Mouse (Mus musculus) heart, embryonic 12.5 days (tissue): ENCODE results near the gene Pex14. TPM values are rescaled to one million over a fixed set of nuclear protein-coding genes. Genes with fewer than 3 reads are reported as not detected.
A peak's percentile ranks its signal among the peaks of the same experiment; 100 is the strongest.

Experiments used
- ATAC-seq: fragments of 200-750 bp; cut with Nextera tagmentation; 2 replicates; pipeline ENCODE4 v1.8.0; 2017; ENCODE audit warnings: moderate TSS enrichment, moderate library complexity; ENCODE audit not compliant: insufficient number of reproducible peaks, low FRiP score
- H3K27ac ChIP-seq: fragments of 300-500 bp; sonication (generic); 2 replicates; pipeline ENCODE4 v1.5.1; 2016; ENCODE audit warnings: mild to moderate bottlenecking, moderate library complexity; ENCODE audit not compliant: poor library complexity, severe bottlenecking
- H3K27me3 ChIP-seq: fragments of 300-500 bp; sonication (generic); replicated peaks from 2 replicates; pipeline ENCODE4 v1.6.1; 2016; ENCODE audit warnings: mild to moderate bottlenecking, moderate library complexity
- H3K36me3 ChIP-seq: fragments of 300-500 bp; sonication (generic); 2 replicates; pipeline ENCODE4 v1.6.1; 2016; ENCODE audit warnings: mild to moderate bottlenecking, moderate library complexity
- H3K4me1 ChIP-seq: fragments of 300-500 bp; sonication (generic); replicated peaks from 2 replicates; pipeline ENCODE4 v1.6.1; 2016; ENCODE audit warnings: mild to moderate bottlenecking
- H3K4me2 ChIP-seq: fragments of 300-500 bp; sonication (generic); 2 replicates; pipeline ENCODE4 v1.6.1; 2016; ENCODE audit warnings: mild to moderate bottlenecking, moderate library complexity
- H3K4me3 ChIP-seq: fragments of 300-500 bp; sonication (generic); 2 replicates; pipeline ENCODE4 v1.5.1; 2016; ENCODE audit warnings: mild to moderate bottlenecking
- H3K9ac ChIP-seq: fragments of 300-500 bp; sonication (generic); 2 replicates; pipeline ENCODE4 v1.6.1; 2016; ENCODE audit warnings: mild to moderate bottlenecking, moderate library complexity
- H3K9me3 ChIP-seq: fragments of 300-500 bp; sonication (generic); replicated peaks from 2 replicates; pipeline ENCODE4 v1.6.1; 2016; ENCODE audit warnings: mild to moderate bottlenecking, moderate library complexity
- WGBS: fragments of 180-500 bp; shearing (Covaris S2); methylation state at CpG from one replicate; pipeline ENCODE4 v1.1.7; 2016; 5-methylcytosine and 5-hydroxymethylcytosine counted together
- polyA plus RNA-seq: library from polyadenylated mRNA; unstranded; fragments of >200 nt; fragmentation: Nextera tagmentation; extraction: Ambion mirVana; gene quantifications from 2 replicates; pipeline ENCODE4 v1.2.1, GENCODE M21; 2016

Pex14 gene
- polyA plus RNA-seq, 1 experiment from 2014 or later: 44.3 TPM

DNA sequence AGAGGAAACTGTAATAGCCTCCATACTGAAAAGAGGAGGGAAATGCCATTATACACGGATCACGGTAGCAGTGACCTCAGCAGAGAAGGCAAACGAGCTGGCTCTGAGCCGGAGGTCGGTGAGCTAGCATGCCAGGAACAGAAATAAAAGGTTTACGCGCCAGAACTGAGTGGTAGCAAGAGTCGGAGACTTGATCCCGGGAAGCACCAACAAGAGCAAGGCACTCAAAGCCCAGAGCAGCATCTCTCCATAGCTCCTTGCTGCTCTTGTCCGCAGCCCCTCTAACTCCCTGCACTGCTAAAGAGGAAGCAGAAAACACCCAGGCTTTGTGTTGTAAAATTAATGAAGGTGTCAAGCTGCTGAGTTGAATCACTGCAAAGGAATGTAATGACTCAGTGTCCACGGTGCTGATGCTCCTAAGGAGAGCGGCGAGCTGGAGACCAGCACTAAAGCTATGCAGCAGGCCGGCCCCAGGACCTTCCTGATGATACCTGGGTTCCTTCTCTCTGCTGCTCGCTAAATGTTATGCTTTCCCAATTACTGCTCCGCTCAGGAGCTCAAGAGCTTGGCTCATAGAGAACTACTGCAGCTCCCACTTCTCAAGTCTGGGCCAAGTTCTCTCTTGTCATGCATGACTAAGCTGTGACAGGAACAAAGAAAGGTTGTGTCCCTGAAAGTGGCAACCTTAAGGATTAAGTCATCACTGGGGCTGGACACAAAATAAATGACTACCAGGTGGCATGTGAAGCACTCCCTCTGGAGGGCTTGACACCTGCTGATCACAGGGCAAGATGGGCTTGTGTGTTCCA lies 50.1 kb downstream of the Pex14 start:
- Histone ChIP-seq H3K36me3 (no peaks in the 10 kb centered on the region), H3K4me1 (peaks cover 54% of the 10 kb centered on the region), H3K4me3 (no peak overlapping the region), H3K4me2 (peak overlapping the region; percentile 56), H3K9me3 (no peaks in the 10 kb centered on the region), H3K27ac (peak overlapping the region; percentile 88), H3K27me3 (no peaks in the 10 kb centered on the region), H3K9ac (peak overlapping the region; percentile 62)
- ATAC-seq: peak; percentile 67
- WGBS: 17% methylated on average over 16 of the region's 16 CpGs

DNA sequence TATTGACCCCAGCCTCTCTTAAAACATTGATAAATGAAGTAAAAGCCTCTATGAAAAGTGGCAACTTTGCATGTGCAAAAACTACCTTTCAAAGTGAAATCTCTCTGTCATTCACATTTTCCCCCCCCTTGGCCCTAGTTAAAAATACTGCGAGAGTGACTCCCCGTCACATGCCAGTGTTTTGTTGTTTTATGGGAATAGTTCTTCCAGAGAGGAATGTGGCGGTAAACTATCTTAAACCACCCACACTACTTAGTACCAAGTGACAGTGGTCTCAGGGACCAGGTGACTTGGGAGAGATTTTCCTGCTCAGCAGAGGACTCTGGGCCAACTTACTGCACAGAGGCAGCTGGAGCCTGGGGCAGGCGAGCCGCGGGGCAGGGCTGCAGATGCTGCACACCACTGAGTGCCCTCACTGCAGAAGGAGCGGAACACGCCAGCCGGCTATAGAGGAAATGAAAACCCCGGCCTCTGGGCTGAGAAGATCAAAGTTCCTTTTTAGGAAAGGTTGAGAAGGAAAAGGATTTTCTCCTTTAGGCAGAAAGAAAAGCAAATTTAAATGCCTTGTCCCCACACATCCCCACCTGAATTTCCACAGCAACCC lies 50.9 kb downstream of the Pex14 start:
- Histone ChIP-seq H3K4me3 (no peak overlapping the region), H3K36me3 (no peaks in the 10 kb centered on the region), H3K27ac (peak overlapping the region; percentile 88), H3K4me2 (peak overlapping the region; percentile 56), H3K9me3 (no peaks in the 10 kb centered on the region), H3K27me3 (no peaks in the 10 kb centered on the region), H3K9ac (peak overlapping the region; percentile 62), H3K4me1 (peaks cover 54% of the 10 kb centered on the region)
- WGBS: 35% methylated on average over 10 of the region's 10 CpGs
- no peak for ATAC-seq

DNA sequence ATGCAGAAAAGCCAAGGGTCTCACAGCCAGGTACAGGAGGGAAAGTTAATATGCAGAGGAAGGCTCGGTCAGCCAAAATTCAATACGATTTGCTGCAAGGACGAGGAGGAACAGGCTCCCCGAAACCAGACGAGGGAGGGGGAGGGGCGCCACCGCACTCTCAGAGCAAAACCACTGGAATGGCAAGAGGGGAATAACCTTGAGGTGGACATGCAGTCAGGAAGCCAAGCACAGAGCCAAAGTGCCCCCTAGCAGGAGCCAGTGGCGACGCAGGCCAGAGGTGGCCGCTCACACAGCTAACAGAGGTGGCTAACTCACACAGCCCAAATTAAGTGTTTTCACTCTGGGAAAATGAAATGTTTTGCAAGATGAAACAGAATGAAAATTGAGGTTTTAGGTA lies 52.3 kb downstream of the Pex14 start:
- Histone ChIP-seq H3K9ac (0 out of 2 replicates have a peak overlapping the region, but pooled peaks have one; percentile 27), H3K4me2 (peak overlapping the region; percentile 54), H3K9me3 (no peaks in the 10 kb centered on the region), H3K4me1 (peaks cover 54% of the 10 kb centered on the region), H3K36me3 (no peaks in the 10 kb centered on the region), H3K4me3 (no peak overlapping the region), H3K27me3 (no peaks in the 10 kb centered on the region), H3K27ac (0 out of 2 replicates have a peak overlapping the region, but pooled peaks have one; percentile 85)
- ATAC-seq: no peak
- 7% methylated on average over 10 of the region's 10 CpGs for WGBS

DNA sequence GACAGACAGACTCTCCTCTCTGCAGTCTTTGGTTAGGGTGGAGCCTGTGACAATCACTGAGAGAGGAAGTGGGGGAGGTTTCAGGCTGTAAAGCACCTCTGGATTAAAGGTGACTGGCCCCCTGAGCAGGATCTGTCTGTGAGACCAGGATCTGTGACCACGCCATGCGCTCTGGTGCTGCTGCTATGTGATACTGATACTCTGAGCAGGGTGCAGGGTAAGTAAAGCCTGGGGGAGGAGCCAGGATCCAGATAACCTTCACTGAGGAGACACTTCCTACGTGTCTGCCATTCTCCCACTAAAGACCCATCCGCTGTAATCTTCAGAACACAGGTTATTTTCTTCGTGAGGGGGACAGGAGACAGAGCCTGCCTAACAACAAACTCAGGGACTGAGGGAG lies 53.8 kb downstream of the Pex14 start:
- Histone ChIP-seq H3K4me1 (peaks cover 52% of the 10 kb centered on the region), H3K9me3 (no peaks in the 10 kb centered on the region), H3K4me3 (no peak overlapping the region), H3K36me3 (peaks cover 4% of the 10 kb centered on the region; the same call in 1 of the 2 replicates), H3K9ac (no peak overlapping the region; the same call in 1 of the 2 replicates), H3K4me2 (peak overlapping the region; percentile 10; the same call in 1 of the 2 replicates), H3K27me3 (no peaks in the 10 kb centered on the region), H3K27ac (peak overlapping the region; percentile 85)
- ATAC-seq: 0 out of 2 replicates have a peak, but pooled peaks have one; percentile 38
- WGBS: 17% methylated on average over 5 of the region's 5 CpGs

DNA sequence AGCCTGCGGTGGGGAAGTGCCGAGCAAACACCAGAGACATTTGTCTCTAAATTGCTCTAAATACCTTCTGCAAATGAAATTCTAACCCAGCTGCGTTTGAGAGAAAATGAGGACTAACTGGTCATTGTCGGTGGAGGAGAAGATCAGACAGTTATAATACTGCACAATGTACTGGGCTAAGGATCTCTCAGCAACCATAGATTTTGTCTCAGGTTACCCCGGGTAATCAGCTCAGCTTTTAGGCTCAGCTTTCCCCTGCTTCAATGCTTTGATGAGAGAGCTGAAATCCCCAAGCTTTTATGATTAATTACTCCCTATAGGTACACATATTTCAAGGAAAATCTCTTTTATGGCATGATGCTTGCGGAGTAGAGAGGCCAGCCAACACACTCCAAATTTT lies 59.4 kb downstream of the Pex14 start:
- H3K36me3 ChIP-seq: peaks cover 11% of the 10 kb centered on the region; the same call in 1 of the 2 replicates
- no peak overlapping the region for H3K9ac ChIP-seq
- WGBS: 84% methylated on average over 6 of the region's 6 CpGs
- ATAC-seq: no peak
- no peak overlapping the region for H3K4me2 ChIP-seq
- peaks cover 11% of the 10 kb centered on the region for H3K4me1 ChIP-seq
- H3K27me3 ChIP-seq: no peaks in the 10 kb centered on the region
- no peak overlapping the region for H3K27ac ChIP-seq
- H3K9me3 ChIP-seq: no peaks in the 10 kb centered on the region
- no peak overlapping the region for H3K4me3 ChIP-seq

DNA sequence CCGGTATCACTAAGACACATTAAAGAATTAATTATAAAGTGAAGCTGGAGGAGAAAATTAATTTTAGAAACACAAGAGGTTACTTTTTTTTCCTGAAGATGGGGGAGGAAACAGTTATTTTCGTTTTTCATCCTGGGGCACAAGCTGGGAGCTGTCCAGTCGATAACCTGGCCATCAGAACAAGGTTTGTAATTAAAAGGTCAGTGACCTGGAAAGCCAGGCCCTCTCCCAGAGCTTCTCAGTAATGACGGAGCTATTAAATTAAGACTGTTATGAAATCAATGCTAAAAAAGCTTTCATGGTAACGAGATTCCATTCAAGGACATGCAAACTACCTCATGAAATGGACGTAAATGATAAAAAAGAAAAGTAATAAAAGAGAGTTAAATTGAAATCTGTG lies 62.0 kb downstream of the Pex14 start:
- H3K36me3 ChIP-seq: peaks cover 11% of the 10 kb centered on the region; the same call in 1 of the 2 replicates
- H3K4me3 ChIP-seq: no peak overlapping the region
- no peaks in the 10 kb centered on the region for H3K9me3 ChIP-seq
- H3K27me3 ChIP-seq: no peaks in the 10 kb centered on the region
- H3K27ac ChIP-seq: no peak overlapping the region
- no peak overlapping the region for H3K9ac ChIP-seq
- 62% methylated on average over 6 of the region's 6 CpGs for WGBS
- no peak overlapping the region for H3K4me2 ChIP-seq
- peaks cover 7% of the 10 kb centered on the region for H3K4me1 ChIP-seq
- no peak for ATAC-seq

DNA sequence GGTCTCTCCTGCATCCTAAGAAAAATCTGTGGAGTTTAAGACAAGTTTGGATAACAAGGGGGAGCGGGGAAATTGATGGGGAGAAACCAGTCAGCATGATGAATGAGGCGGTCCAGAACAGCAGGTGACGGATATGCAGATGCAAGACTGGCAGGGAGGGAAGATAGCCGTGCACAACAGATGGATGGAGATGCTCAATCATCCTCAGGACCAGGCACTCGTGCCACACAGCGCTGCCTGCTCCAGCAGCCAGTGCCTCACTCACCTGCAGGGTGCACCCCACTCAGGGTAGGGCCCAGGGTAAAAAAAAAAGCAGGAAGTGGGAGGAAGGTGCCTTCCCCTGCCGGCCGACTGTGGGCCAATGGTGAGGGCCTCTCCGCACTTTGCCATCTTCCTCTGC lies 63.1 kb downstream of the Pex14 start:
- ATAC-seq: no peak
- Histone ChIP-seq H3K9me3 (no peaks in the 10 kb centered on the region), H3K4me1 (peaks cover 7% of the 10 kb centered on the region), H3K36me3 (peaks cover 11% of the 10 kb centered on the region; the same call in 1 of the 2 replicates), H3K4me2 (no peak overlapping the region), H3K4me3 (no peak overlapping the region), H3K27me3 (no peaks in the 10 kb centered on the region), H3K9ac (no peak overlapping the region), H3K27ac (no peak overlapping the region)
- WGBS: 60% methylated on average over 9 of the region's 9 CpGs

DNA sequence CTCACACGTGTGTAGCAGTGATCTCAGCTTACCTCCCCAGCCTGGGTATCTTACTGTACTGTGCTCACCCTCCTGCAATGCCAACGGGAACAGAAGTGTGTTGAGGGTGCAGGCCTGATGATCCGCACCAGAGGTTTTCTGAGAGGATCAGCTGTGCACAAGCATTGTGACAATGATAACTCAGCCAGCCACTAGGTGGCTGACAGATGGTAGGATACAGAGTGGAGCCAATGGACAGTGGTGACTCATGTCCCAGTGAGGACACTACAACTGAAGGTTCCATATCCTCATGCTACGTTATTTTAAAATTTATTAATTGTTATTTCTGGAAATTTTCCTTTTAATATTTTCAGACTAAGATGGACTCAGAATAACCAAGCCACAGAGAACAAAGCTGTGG lies 68.2 kb downstream of the Pex14 start:
- H3K4me2 ChIP-seq: no peak overlapping the region
- WGBS: 77% methylated on average over 4 of the region's 4 CpGs
- no peak overlapping the region for H3K9ac ChIP-seq
- no peak overlapping the region for H3K27ac ChIP-seq
- ATAC-seq: no peak
- no peaks in the 10 kb centered on the region for H3K27me3 ChIP-seq
- peaks cover 6% of the 10 kb centered on the region; the same call in 1 of the 2 replicates for H3K36me3 ChIP-seq
- no peak overlapping the region for H3K4me3 ChIP-seq
- no peaks in the 10 kb centered on the region for H3K9me3 ChIP-seq
- peaks cover 10% of the 10 kb centered on the region for H3K4me1 ChIP-seq

DNA sequence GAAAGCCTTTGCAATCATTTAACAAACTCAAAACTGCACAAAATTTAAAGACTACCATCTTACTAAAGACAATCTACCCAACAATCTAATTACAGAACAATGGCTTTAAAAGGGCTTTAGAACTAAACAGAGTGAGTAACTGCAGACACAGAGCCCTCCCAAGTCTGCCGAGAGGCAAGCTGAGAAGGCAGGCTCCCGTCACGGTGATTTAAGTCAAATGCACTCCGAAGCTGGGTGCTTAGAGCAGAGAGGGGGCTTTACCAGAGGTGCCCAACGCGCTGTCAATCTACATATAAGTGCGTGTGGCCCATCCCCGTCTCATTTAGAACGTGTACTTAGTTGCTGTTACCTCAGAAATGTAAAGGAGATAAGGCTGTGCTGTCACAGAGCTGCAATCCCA lies 72.1 kb downstream of the Pex14 start:
- H3K36me3 ChIP-seq: peaks cover 4% of the 10 kb centered on the region; the same call in 1 of the 2 replicates
- no peaks in the 10 kb centered on the region for H3K9me3 ChIP-seq
- H3K27me3 ChIP-seq: no peaks in the 10 kb centered on the region
- no peak overlapping the region for H3K27ac ChIP-seq
- no peak overlapping the region for H3K4me3 ChIP-seq
- H3K4me1 ChIP-seq: peaks cover 10% of the 10 kb centered on the region
- ATAC-seq: no peak
- H3K4me2 ChIP-seq: no peak overlapping the region
- H3K9ac ChIP-seq: no peak overlapping the region
- WGBS: 64% methylated on average over 9 of the region's 9 CpGs

DNA sequence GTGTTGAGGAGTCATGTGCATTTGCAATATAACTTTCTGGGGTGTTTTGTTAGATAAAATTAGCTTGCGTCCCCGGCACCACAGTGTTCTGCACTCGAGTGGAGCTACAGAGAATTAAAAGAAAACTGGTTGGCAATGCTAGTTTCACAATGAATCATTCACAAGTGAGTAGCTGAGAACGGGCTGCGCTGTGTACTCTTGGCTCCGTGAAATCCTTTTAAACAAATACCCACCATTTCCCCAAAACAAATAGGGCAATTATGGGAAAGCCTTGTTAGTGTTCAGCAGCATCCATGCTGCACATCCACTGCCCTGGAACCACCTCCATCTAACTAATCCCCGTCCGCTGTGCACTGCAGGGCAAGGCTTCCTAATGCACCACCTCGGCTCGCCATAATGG lies 74.4 kb downstream of the Pex14 start:
- 88% methylated on average over 10 of the region's 10 CpGs for WGBS
- ATAC-seq: no peak
- Histone ChIP-seq H3K27ac (no peak overlapping the region), H3K27me3 (no peaks in the 10 kb centered on the region), H3K4me2 (no peak overlapping the region), H3K36me3 (peaks cover 4% of the 10 kb centered on the region; the same call in 1 of the 2 replicates), H3K9ac (no peak overlapping the region), H3K4me1 (peaks cover 10% of the 10 kb centered on the region), H3K4me3 (no peak overlapping the region), H3K9me3 (no peaks in the 10 kb centered on the region)

DNA sequence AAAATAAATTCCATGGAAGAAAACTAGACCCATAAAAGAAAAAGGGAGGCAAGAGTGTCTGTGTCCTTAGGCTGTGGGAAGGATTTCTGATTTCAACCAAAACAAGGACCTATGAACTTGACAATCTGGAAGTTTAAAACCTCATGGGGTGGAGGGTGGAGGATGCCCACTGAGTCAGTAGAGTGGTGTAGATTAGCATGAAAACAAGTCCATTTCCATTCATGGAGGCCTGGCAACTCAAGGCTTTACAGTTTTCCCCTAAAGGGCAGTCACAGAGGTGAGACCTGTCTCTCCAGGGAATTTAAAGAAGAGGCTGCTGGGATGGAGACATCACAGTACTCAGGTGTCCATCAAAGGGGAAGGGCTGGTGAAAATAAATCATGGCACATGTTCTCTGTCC lies 78.7 kb downstream of the Pex14 start:
- Histone ChIP-seq H3K27ac (no peak overlapping the region), H3K27me3 (no peaks in the 10 kb centered on the region), H3K9me3 (no peaks in the 10 kb centered on the region), H3K36me3 (0 out of 2 replicates have a peak, but pooled peaks cover 1% of the 10 kb centered on the region), H3K4me1 (peaks cover 8% of the 10 kb centered on the region; the same call in 1 of the 2 replicates), H3K4me2 (no peak overlapping the region), H3K9ac (no peak overlapping the region), H3K4me3 (no peak overlapping the region)
- no peak for ATAC-seq
